Mouse (Mus musculus) intestine, embryonic 14.5 days (tissue): ENCODE results near the gene Rangap1. TPM values are rescaled to one million over a fixed set of nuclear protein-coding genes. Genes with fewer than 3 reads are reported as not detected.

ENCODE experiments used
- ATAC-seq: fragments of 200-750 bp; cut with Nextera tagmentation; replicated peaks from 2 replicates; pipeline ENCODE4 v1.8.0; 2017; ENCODE audit warnings: low read depth, moderate number of reproducible peaks, moderate TSS enrichment, moderate library complexity; ENCODE audit not compliant: low FRiP score, low TSS enrichment
- DNase-seq: peaks from one replicate; pipeline ENCODE4 v3.0.0-alpha.2; 2018; ENCODE audit warnings: low spot score
- H3K27ac ChIP-seq: fragments of 300-500 bp; sonication (generic); 2 replicates; pipeline ENCODE4 v1.5.1; 2014; ENCODE audit warnings: low read depth, mild to moderate bottlenecking, control low read depth
- H3K27me3 ChIP-seq: fragments of 300-500 bp; sonication (generic); replicated peaks from 2 replicates; pipeline ENCODE4 v1.6.1; 2014; ENCODE audit warnings: low read length, control low read depth; ENCODE audit not compliant: control insufficient read depth, insufficient read depth
- H3K36me3 ChIP-seq: fragments of 300-500 bp; sonication (generic); 2 replicates; pipeline ENCODE4 v1.6.1; 2014; ENCODE audit warnings: low read length, control low read depth; ENCODE audit not compliant: control insufficient read depth, insufficient read depth
- H3K4me1 ChIP-seq: fragments of 300-500 bp; sonication (generic); replicated peaks from 2 replicates; pipeline ENCODE4 v1.6.1; 2014; ENCODE audit warnings: low read length, control low read depth, mixed read lengths; ENCODE audit not compliant: control insufficient read depth, insufficient read depth
- H3K4me2 ChIP-seq: fragments of 300-500 bp; sonication (generic); 2 replicates; pipeline ENCODE4 v1.6.1; 2014; ENCODE audit warnings: low read length
- H3K4me3 ChIP-seq: fragments of 300-500 bp; sonication (generic); 2 replicates; pipeline ENCODE4 v1.5.1; 2014; ENCODE audit warnings: low read depth, low read length, control low read depth, mixed read lengths
- H3K9ac ChIP-seq: fragments of 300-500 bp; sonication (generic); 2 replicates; pipeline ENCODE4 v1.6.1; 2014; ENCODE audit warnings: mild to moderate bottlenecking, low read length
- H3K9me3 ChIP-seq: fragments of 300-500 bp; sonication (generic); 2 replicates; pipeline ENCODE4 v1.6.1; 2016; ENCODE audit warnings: low read length, control low read depth; ENCODE audit not compliant: control insufficient read depth
- WGBS: fragments of 180-500 bp; shearing (Covaris S2); extraction: QIAGEN DNeasy Blood & Tissue Kit; methylation state at CpG from one replicate; pipeline ENCODE4 v1.1.7; 2014; 5-methylcytosine and 5-hydroxymethylcytosine counted together
- polyA plus RNA-seq: library from polyadenylated mRNA; unstranded; fragments of >200 nt; fragmentation: Nextera tagmentation; extraction: Ambion mirVana; gene quantifications from 2 replicates; pipeline ENCODE4 v1.2.1, GENCODE M21; 2014

Gene Rangap1
- polyA plus RNA-seq, 1 experiment from 2014 or later = 106 TPM

- H3K4me2 ChIP-seq = peak overlapping the region; percentile 62
- peak; percentile 97 for ATAC-seq
- peak; percentile 93 for DNase-seq
- peak overlapping the region; percentile 87 for H3K9ac ChIP-seq
- H3K4me3 ChIP-seq = peak overlapping the region; percentile 98
- WGBS = 5% methylated on average over 40 of the region's 41 CpGs
- peaks cover 14% of the 10 kb centered on the region for H3K4me1 ChIP-seq
- H3K27me3 ChIP-seq = no peaks in the 10 kb centered on the region
- no peaks in the 10 kb centered on the region for H3K9me3 ChIP-seq
- H3K27ac ChIP-seq = peak overlapping the region; percentile 59; the same call in 1 of the 2 replicates
- H3K36me3 ChIP-seq = 0 out of 2 replicates have a peak, but pooled peaks cover 6% of the 10 kb centered on the region
Measured at GRCm38 (mm10) chr15:81729792-81730635, 15.3 kb downstream of the Rangap1 start.

DNA sequence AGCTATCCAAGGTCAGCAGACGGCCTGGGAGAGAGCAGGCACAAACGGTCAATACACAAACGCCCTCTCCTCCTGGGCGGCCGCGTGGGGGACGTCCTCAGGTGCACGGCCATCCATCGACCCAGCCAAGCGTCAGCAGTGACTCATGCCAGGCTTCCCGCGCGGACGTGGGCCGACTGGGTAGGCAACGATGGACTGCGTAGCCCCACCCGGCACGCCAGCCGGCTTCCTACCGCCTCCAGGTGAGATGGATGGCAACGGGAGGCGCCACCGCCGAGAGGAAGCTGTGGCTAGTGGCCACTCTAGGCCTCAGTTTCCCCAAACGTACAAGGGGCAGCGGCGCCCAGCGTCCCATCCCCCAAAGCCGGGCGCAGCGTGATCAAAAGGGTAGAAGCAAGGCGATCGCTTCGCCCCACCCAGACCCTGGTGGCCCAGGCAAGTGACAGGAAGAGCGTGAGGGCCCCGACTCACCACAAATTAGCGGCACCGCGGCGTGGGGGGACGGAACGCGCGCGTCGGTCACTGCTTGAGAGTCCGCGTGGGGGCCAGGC lies 16.0 kb downstream of the Rangap1 start:
- H3K4me1 ChIP-seq = peaks cover 14% of the 10 kb centered on the region
- peak overlapping the region; percentile 87 for H3K9ac ChIP-seq
- H3K9me3 ChIP-seq = no peaks in the 10 kb centered on the region
- peak overlapping the region; percentile 59; the same call in 1 of the 2 replicates for H3K27ac ChIP-seq
- no peaks in the 10 kb centered on the region for H3K27me3 ChIP-seq
- DNase-seq (peak; percentile 60), ATAC-seq (peak; percentile 51)
- H3K4me2 ChIP-seq = peak overlapping the region; percentile 62
- peaks cover 7% of the 10 kb centered on the region for H3K36me3 ChIP-seq
- WGBS = under 1% methylated on average over 49 of the region's 49 CpGs
- H3K4me3 ChIP-seq = peak overlapping the region; percentile 98

GRCm38 (mm10) chr15:81725965-81726364 lies 19.4 kb downstream of the Rangap1 start:
- no peaks in the 10 kb centered on the region for H3K9me3 ChIP-seq
- peaks cover 40% of the 10 kb centered on the region for H3K36me3 ChIP-seq
- no peak overlapping the region for H3K27ac ChIP-seq
- no peaks in the 10 kb centered on the region for H3K27me3 ChIP-seq
- H3K4me3 ChIP-seq = no peak overlapping the region
- DNase-seq = no peak
- WGBS = 96% methylated on average over 8 of the region's 8 CpGs
- no peak overlapping the region for H3K9ac ChIP-seq
- no peak overlapping the region for H3K4me2 ChIP-seq
- no peak for ATAC-seq
- H3K4me1 ChIP-seq = peaks cover 14% of the 10 kb centered on the region

DNA sequence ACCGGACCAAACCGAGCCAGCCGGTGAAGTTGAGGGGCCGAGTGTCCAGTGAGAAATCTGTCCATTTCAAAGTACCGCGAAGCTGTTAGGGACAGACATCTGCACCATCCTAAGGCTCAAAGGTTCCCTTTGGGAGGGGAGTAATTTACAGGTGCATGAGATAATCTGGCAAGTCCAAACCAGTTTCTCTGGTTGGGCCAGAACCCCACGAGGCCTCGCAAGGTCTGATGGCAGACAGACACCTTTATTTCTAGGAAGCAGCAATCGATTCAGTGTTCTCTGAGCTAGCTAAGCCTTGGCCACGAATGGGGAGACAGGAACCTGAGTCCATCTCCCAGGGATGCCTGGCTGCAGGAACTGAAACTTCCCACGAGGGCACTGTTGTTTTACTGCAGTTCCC lies 21.7 kb downstream of the Rangap1 start:
- peaks cover 63% of the 10 kb centered on the region for H3K36me3 ChIP-seq
- ATAC-seq = peak; percentile 45; the same call in 1 of the 2 replicates
- no peaks in the 10 kb centered on the region for H3K27me3 ChIP-seq

GRCm38 (mm10) chr15:81722361-81722760 lies 23.0 kb downstream of the Rangap1 start:
- WGBS = 93% methylated on average over 5 of the region's 5 CpGs

More for the DNA sequence above, 21.7 kb downstream of the Rangap1 start:
- no peak overlapping the region for H3K4me3 ChIP-seq
- H3K9me3 ChIP-seq = no peaks in the 10 kb centered on the region
- peak; percentile 67 for DNase-seq
- peak overlapping the region; percentile 12; the same call in 1 of the 2 replicates for H3K27ac ChIP-seq
- no peak overlapping the region for H3K4me2 ChIP-seq
- no peak overlapping the region for H3K9ac ChIP-seq
- WGBS = 80% methylated on average over 11 of the region's 11 CpGs
- H3K4me1 ChIP-seq = peaks cover 12% of the 10 kb centered on the region

GRCm38 (mm10) chr15:81719139-81719531 lies 26.2 kb downstream of the Rangap1 start:
- ATAC-seq (no peak), DNase-seq (no peak)
- no peaks in the 10 kb centered on the region for H3K27me3 ChIP-seq
- no peak overlapping the region for H3K4me2 ChIP-seq
- peaks cover 94% of the 10 kb centered on the region for H3K36me3 ChIP-seq
- no peak overlapping the region for H3K4me3 ChIP-seq
- H3K9ac ChIP-seq = no peak overlapping the region
- WGBS = 92% methylated on average over 6 of the region's 6 CpGs
- H3K4me1 ChIP-seq = no peaks in the 10 kb centered on the region
- no peaks in the 10 kb centered on the region for H3K9me3 ChIP-seq
- H3K27ac ChIP-seq = no peak overlapping the region

More at GRCm38 (mm10) chr15:81722361-81722760, 23.0 kb downstream of the Rangap1 start:
- Histone ChIP-seq H3K4me1 (no peaks in the 10 kb centered on the region), H3K27ac (no peak overlapping the region), H3K4me3 (no peak overlapping the region), H3K4me2 (no peak overlapping the region), H3K9ac (no peak overlapping the region), H3K9me3 (no peaks in the 10 kb centered on the region), H3K27me3 (no peaks in the 10 kb centered on the region), H3K36me3 (peaks cover 75% of the 10 kb centered on the region)
- ATAC-seq (no peak), DNase-seq (no peak)

- Histone ChIP-seq H3K9ac (no peak overlapping the region), H3K27me3 (no peaks in the 10 kb centered on the region), H3K36me3 (peaks cover 94% of the 10 kb centered on the region), H3K27ac (no peak overlapping the region), H3K4me2 (no peak overlapping the region), H3K4me3 (no peak overlapping the region), H3K9me3 (no peaks in the 10 kb centered on the region), H3K4me1 (no peaks in the 10 kb centered on the region)
- DNase-seq (no peak), ATAC-seq (no peak)
- 86% methylated on average over 9 of the region's 9 CpGs for WGBS
Measured at GRCm38 (mm10) chr15:81718336-81719138, 26.8 kb downstream of the Rangap1 start.

GRCm38 (mm10) chr15:81713742-81714141 lies 31.6 kb downstream of the Rangap1 start:
- no peak for DNase-seq
- H3K4me3 ChIP-seq = no peak overlapping the region
- H3K27ac ChIP-seq = no peak overlapping the region
- no peak for ATAC-seq
- no peak overlapping the region for H3K4me2 ChIP-seq
- H3K9me3 ChIP-seq = no peaks in the 10 kb centered on the region
- no peaks in the 10 kb centered on the region for H3K4me1 ChIP-seq
- 83% methylated on average over 6 of the region's 6 CpGs for WGBS
- peaks cover 92% of the 10 kb centered on the region for H3K36me3 ChIP-seq
- H3K27me3 ChIP-seq = no peaks in the 10 kb centered on the region
- no peak overlapping the region for H3K9ac ChIP-seq
